18 mouse cellular contexts compared by ENCODE assay signal in the genomic region with DNA sequence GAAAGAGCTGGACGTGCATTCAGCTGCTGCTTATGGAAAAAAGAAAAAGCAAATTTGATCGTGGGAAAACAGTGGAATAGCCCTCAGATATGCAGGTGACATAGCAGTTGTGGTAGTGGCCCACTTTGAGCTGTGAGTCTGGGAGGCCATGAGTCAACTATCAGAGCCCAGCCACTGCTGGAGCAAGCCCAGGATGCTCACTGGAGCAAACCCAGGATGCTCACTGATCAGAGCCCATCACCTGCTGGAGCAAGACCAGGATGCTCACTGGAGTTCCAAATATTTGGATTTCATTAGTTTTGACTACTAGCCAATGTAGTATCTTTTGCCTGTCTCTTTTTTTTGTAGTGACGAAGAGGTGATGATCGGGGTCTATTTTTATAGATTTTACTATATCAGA. TPM values are rescaled to one million over a fixed set of nuclear protein-coding genes. Genes with fewer than 3 reads are reported as not detected.
A peak's percentile ranks its signal among the peaks of the same experiment; 100 is the strongest.
DNase-seq lines count a peak whose midpoint lies in the region; ATAC-seq and TF ChIP-seq lines count a peak whose summit lies in the region.
"Had no signal": no experiment of that assay in that cellular context is flagged by ENCODE, and none has a peak within 500 bp of the region (broad histone marks: within the 10 kb centered on the region; RNA-seq: fewer than 3 reads in every experiment).

No protein-coding gene starts in this region.

- TF ChIP-seq POLR2A in cerebellum, adult 2 months (IDR thresholded peaks at IDR 0.05; ENCODE audit: borderline replicate concordance, insufficient read depth, low read length) = no peak

- no peak for DNase-seq in cerebellum, postnatal 4 days (ENCODE audit: low spot score in 2 of 2)
- DNase-seq in brain, adult 2 months (ENCODE audit: low read depth, low spot score) = peak; percentile 79
- DNase-seq in cerebellum, adult 2 months = peak; percentile 71 to 85
- DNase-seq in cerebellum, postnatal 10 days = peak; percentile 76 to 78
- DNase-seq in lung, postnatal 14 days = no peak
- DNase-seq in heart, postnatal 36 days = no peak
- DNase-seq in heart, adult 9 months (ENCODE audit: low spot score in 2 of 2) = no peak
- DNase-seq: B cell, adult 2 months; forebrain, postnatal 0 days; gastrocnemius, postnatal 14 days; heart, adult 2 months had no signal

- TF ChIP-seq CTCF in cerebellum, adult 2 months (IDR thresholded peaks at IDR 0.05; ENCODE audit: borderline replicate concordance, insufficient read depth, low read depth, low read length) = no peak

- intact Hi-C loops in heart, postnatal 36 days (cut with DNase I) = no loop called here

- H3K27ac ChIP-seq in cerebellum, adult 2 months (ENCODE audit: insufficient read depth, low read length) = no peak overlapping the region
- H3K27ac ChIP-seq: embryonic facial prominence, embryonic 13.5 days; forebrain, embryonic 12.5 days; heart, adult 2 months; hindbrain, embryonic 15.5 days had no signal

- ATAC-seq in cerebellum, adult (ENCODE audit: insufficient number of reproducible peaks, low FRiP score, low TSS enrichment) = peak; percentile 51; the same call in 1 of the 2 replicates
- ATAC-seq: CD4-positive, CD25-positive, alpha-beta regulatory T cell, adult 4 months; forebrain, postnatal 0 days; intestine, postnatal 0 days had no signal

- 26% methylated on average over 4 of the region's 4 CpGs for WGBS in cerebellum, adult 2 months

- H3K4me3 ChIP-seq in cerebellum, adult 2 months (replicated peaks; ENCODE audit: insufficient read depth, low read depth, low read length) = no peak overlapping the region
- H3K4me3 ChIP-seq: embryonic facial prominence, embryonic 13.5 days; forebrain, embryonic 12.5 days; heart, adult 2 months; heart, embryonic 12.5 days; hindbrain, embryonic 15.5 days had no signal

- peaks cover 35% of the 10 kb centered on the region for H3K4me1 ChIP-seq in cerebellum, adult 2 months (ENCODE audit: control insufficient read depth, insufficient read depth, low read length)
- H3K4me1 ChIP-seq: forebrain, embryonic 12.5 days had no signal

- no peaks in the 10 kb centered on the region for H3K27me3 ChIP-seq in cerebellum, adult 2 months (ENCODE audit: control insufficient read depth, insufficient read depth, low read length)
- H3K27me3 ChIP-seq: embryonic facial prominence, embryonic 13.5 days; forebrain, embryonic 12.5 days; heart, embryonic 12.5 days; hindbrain, embryonic 15.5 days had no signal

RNA-seq across cellular contexts. Expression of a gene that starts 35.5 kb away (rescaled TPM):
- 104 and 107 TPM in 2 replicates for polyA plus RNA-seq in cerebellum, adult 2 months (2012; rRNA removed)
- 10 to 100 TPM; 32.1 to 35.1 TPM for total RNA-seq in heart, postnatal 36 days (2021)

Comparison
In these comparisons a context has a peak if more than half of its experiments do, and no peak if none do; other contexts are left out.
1. DNase-seq: peak in brain, adult 2 months (single experiment), cerebellum, adult 2 months (2 of 2) and cerebellum, postnatal 10 days (2 of 2); none in cerebellum, postnatal 4 days (0 of 2), lung, postnatal 14 days (single experiment), heart, postnatal 36 days (0 of 2) and heart, adult 9 months (0 of 2).